Mouse (Mus musculus): ENCODE data around the gene Asap3. TPM values are rescaled to one million over a fixed set of nuclear protein-coding genes. Genes with fewer than 3 reads are reported as not detected.

Asap3 gene
- polyA plus RNA-seq, 1 experiment from 2014 or later: 6.0 TPM

- H3K4me1 ChIP-seq: peaks cover 21% of the 10 kb centered on the region
- WGBS: 4% methylated on average over 6 of the region's 6 CpGs
- H3K9me3 ChIP-seq (replicated peaks): no peaks in the 10 kb centered on the region
- H3K36me3 ChIP-seq: no peaks in the 10 kb centered on the region
- peak overlapping the region; percentile 96 for H3K4me2 ChIP-seq
- peak overlapping the region; percentile 61 for H3K4me3 ChIP-seq (replicated peaks)
- ATAC-seq (replicated peaks; ENCODE audit: low FRiP score): no peak
- H3K27ac ChIP-seq: no peak overlapping the region
- H3K9ac ChIP-seq: peak overlapping the region; percentile 36
- peaks cover 8% of the 10 kb centered on the region; the same call in 1 of the 2 replicates for H3K27me3 ChIP-seq
These were observed 778 bp downstream of the Asap3 start for GRCm38 (mm10) chr4:136206943-136207342.

DNA sequence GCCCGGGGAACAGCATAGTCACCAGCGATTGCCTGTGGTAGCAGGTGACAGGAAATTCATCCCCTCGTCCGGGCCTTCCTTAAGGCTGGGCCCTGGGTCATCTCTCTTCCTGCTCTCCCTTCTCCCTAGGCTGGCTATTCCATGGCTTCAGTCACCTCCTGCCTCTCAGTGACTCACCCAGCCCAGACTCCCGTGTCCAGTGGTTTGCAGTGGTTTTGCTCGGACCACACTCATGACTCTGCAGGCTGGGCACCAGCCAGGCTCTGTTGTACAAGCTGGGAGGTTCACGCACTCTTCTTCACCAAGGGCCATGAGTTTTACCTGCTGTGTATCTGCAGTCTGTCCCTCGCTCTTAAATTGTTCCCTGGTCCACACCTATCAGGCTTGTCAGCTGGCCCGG is 4.8 kb downstream of the Asap3 start:
- Histone ChIP-seq H3K4me3 (replicated peaks) (no peak overlapping the region), H3K9ac (no peak overlapping the region), H3K9me3 (replicated peaks) (no peaks in the 10 kb centered on the region), H3K4me1 (peaks cover 21% of the 10 kb centered on the region), H3K27ac (no peak overlapping the region), H3K27me3 (peaks cover 5% of the 10 kb centered on the region; the same call in 1 of the 2 replicates), H3K36me3 (no peaks in the 10 kb centered on the region), H3K4me2 (no peak overlapping the region)
- WGBS: 76% methylated on average over 9 of the region's 9 CpGs
- no peak for ATAC-seq (replicated peaks; ENCODE audit: low FRiP score)

- Histone ChIP-seq H3K27ac (peak overlapping the region; percentile 56; the same call in 1 of the 2 replicates), H3K27me3 (no peaks in the 10 kb centered on the region), H3K9ac (no peak overlapping the region), H3K4me2 (no peak overlapping the region), H3K4me1 (peaks cover 14% of the 10 kb centered on the region), H3K9me3 (replicated peaks) (no peaks in the 10 kb centered on the region), H3K36me3 (no peaks in the 10 kb centered on the region), H3K4me3 (replicated peaks) (no peak overlapping the region)
- 52% methylated on average over 7 of the region's 7 CpGs for WGBS
- no peak for ATAC-seq (replicated peaks; ENCODE audit: low FRiP score)
These were observed 7.5 kb downstream of the Asap3 start for GRCm38 (mm10) chr4:136213629-136214028.

GRCm38 (mm10) chr4:136214828-136215227 is 8.7 kb downstream of the Asap3 start:
- H3K27me3 ChIP-seq: no peaks in the 10 kb centered on the region
- WGBS: 88% methylated on average over 8 of the region's 8 CpGs
- no peak overlapping the region for H3K9ac ChIP-seq
- no peak overlapping the region for H3K4me3 ChIP-seq (replicated peaks)
- no peak overlapping the region for H3K4me2 ChIP-seq
- no peak for ATAC-seq (replicated peaks; ENCODE audit: low FRiP score)
- H3K36me3 ChIP-seq: no peaks in the 10 kb centered on the region
- H3K4me1 ChIP-seq: peaks cover 24% of the 10 kb centered on the region
- H3K9me3 ChIP-seq (replicated peaks): no peaks in the 10 kb centered on the region
- no peak overlapping the region for H3K27ac ChIP-seq

GRCm38 (mm10) chr4:136215576-136215975 is 9.4 kb downstream of the Asap3 start:
- no peak overlapping the region for H3K4me3 ChIP-seq (replicated peaks)
- H3K27ac ChIP-seq: no peak overlapping the region
- H3K4me2 ChIP-seq: no peak overlapping the region
- ATAC-seq (replicated peaks; ENCODE audit: low FRiP score): no peak
- no peaks in the 10 kb centered on the region for H3K27me3 ChIP-seq
- no peaks in the 10 kb centered on the region for H3K9me3 ChIP-seq (replicated peaks)
- WGBS: 92% methylated on average over 8 of the region's 8 CpGs
- H3K36me3 ChIP-seq: no peaks in the 10 kb centered on the region
- no peak overlapping the region for H3K9ac ChIP-seq
- H3K4me1 ChIP-seq: peaks cover 32% of the 10 kb centered on the region

DNA sequence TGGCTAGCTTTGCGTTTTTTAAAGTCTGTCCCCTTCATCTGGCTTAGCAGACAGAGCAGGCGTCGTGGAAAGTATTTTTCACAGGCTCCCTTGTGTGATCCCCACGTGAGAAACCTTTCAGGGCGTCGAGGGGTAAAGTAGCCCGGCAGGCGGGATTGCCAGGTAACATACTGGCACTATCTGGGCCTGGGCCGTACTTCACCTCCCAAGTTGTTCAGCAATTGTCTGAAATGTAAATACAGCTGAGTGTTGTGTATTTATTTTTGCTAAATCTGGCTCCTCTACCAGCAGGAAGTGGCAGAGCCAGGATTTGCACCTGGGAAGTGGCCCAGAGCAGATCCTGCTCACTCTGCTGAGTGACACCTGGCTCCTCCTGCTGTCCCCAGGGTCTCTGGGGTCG is 10.9 kb downstream of the Asap3 start:
- Histone ChIP-seq H3K9me3 (replicated peaks) (no peaks in the 10 kb centered on the region), H3K4me3 (replicated peaks) (no peak overlapping the region), H3K4me1 (peaks cover 39% of the 10 kb centered on the region), H3K9ac (no peak overlapping the region), H3K27ac (no peak overlapping the region), H3K27me3 (no peaks in the 10 kb centered on the region), H3K4me2 (no peak overlapping the region), H3K36me3 (no peaks in the 10 kb centered on the region)
- WGBS: 63% methylated on average over 10 of the region's 10 CpGs
- ATAC-seq (replicated peaks; ENCODE audit: low FRiP score): no peak

- WGBS: 14% methylated on average over 18 of the region's 18 CpGs
- H3K4me3 ChIP-seq (replicated peaks): peak overlapping the region; percentile 1; the same call in 1 of the 2 replicates
- H3K9ac ChIP-seq: no peak overlapping the region
- no peaks in the 10 kb centered on the region for H3K27me3 ChIP-seq
- ATAC-seq (replicated peaks; ENCODE audit: low FRiP score): peak; percentile 59
- H3K36me3 ChIP-seq: no peaks in the 10 kb centered on the region
- H3K27ac ChIP-seq: peak overlapping the region; percentile 20
- no peaks in the 10 kb centered on the region for H3K9me3 ChIP-seq (replicated peaks)
- peaks cover 33% of the 10 kb centered on the region for H3K4me1 ChIP-seq
- H3K4me2 ChIP-seq: peak overlapping the region; percentile 33
These were observed 12.5 kb downstream of the Asap3 start for GRCm38 (mm10) chr4:136218595-136219214.

DNA sequence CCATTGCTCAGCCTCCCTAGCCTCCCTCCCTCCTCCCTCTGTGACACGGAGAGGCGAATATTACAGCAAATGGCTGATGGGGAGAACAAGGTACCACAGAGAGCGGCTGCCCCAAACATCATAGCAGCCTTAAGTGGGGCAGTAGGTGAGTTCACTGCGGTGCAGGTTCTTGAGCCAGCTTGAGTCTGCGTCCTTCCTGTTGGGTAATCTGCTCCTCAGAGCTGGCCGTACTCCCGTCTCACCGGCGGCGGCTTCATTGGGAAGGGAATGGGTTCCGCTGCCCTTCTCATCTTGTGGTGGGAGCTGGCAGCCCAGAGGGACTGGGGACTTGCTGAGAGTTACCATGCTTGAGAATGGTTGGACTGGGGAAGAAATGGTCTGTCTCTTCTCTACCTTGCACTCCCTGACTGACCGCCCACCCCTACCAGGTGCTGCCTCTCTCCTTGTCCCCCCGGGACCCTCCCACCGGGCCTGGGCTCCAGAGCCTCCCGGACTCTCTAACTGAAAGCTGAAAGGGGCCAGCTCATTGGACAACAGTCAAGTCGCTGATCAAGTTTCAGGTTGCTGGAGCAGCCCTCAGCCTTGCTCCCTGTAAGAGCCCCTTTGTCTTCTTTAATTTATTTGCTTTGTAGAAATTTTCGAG is 14.1 kb downstream of the Asap3 start:
- Histone ChIP-seq H3K36me3 (no peaks in the 10 kb centered on the region), H3K4me1 (peaks cover 37% of the 10 kb centered on the region), H3K27me3 (no peaks in the 10 kb centered on the region), H3K9me3 (replicated peaks) (no peaks in the 10 kb centered on the region), H3K9ac (0 out of 2 replicates have a peak overlapping the region, but pooled peaks have one; percentile 1), H3K27ac (peak overlapping the region; percentile 14; the same call in 1 of the 2 replicates), H3K4me2 (peak overlapping the region; percentile 56), H3K4me3 (replicated peaks) (peak overlapping the region; percentile 23)
- peak; percentile 69 for ATAC-seq (replicated peaks; ENCODE audit: low FRiP score)
- WGBS: 7% methylated on average over 17 of the region's 17 CpGs

- H3K9me3 ChIP-seq (replicated peaks): no peaks in the 10 kb centered on the region
- no peak overlapping the region for H3K27ac ChIP-seq
- H3K4me1 ChIP-seq: peaks cover 30% of the 10 kb centered on the region
- H3K36me3 ChIP-seq: no peaks in the 10 kb centered on the region
- no peak overlapping the region for H3K4me2 ChIP-seq
- no peak overlapping the region for H3K9ac ChIP-seq
- no peaks in the 10 kb centered on the region for H3K27me3 ChIP-seq
- 68% methylated on average over 13 of the region's 13 CpGs for WGBS
- ATAC-seq (replicated peaks; ENCODE audit: low FRiP score): no peak
- H3K4me3 ChIP-seq (replicated peaks): no peak overlapping the region
These were observed 17.5 kb downstream of the Asap3 start for GRCm38 (mm10) chr4:136223549-136224239.

DNA sequence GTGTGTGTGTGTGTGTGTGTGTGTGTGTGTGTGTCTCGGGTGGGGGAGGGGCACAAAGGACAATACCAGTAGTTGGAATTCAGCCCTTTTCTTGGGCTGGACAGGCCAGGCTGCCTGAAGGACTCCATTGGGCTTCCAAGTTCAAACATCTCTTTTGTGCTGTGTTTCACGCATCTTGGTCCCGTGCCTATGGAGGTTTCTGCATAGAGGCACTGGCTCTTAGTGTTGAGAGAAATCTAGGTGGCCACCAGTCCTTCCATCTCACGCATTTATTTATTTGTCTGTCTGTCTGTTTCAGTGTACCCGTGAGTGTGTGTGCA is 18.0 kb downstream of the Asap3 start:
- WGBS: 67% methylated on average over 5 of the region's 5 CpGs
- Histone ChIP-seq H3K4me2 (no peak overlapping the region), H3K9me3 (replicated peaks) (no peaks in the 10 kb centered on the region), H3K9ac (no peak overlapping the region), H3K36me3 (no peaks in the 10 kb centered on the region), H3K27ac (no peak overlapping the region), H3K4me3 (replicated peaks) (no peak overlapping the region), H3K27me3 (no peaks in the 10 kb centered on the region), H3K4me1 (peaks cover 25% of the 10 kb centered on the region)
- no peak for ATAC-seq (replicated peaks; ENCODE audit: low FRiP score)

DNA sequence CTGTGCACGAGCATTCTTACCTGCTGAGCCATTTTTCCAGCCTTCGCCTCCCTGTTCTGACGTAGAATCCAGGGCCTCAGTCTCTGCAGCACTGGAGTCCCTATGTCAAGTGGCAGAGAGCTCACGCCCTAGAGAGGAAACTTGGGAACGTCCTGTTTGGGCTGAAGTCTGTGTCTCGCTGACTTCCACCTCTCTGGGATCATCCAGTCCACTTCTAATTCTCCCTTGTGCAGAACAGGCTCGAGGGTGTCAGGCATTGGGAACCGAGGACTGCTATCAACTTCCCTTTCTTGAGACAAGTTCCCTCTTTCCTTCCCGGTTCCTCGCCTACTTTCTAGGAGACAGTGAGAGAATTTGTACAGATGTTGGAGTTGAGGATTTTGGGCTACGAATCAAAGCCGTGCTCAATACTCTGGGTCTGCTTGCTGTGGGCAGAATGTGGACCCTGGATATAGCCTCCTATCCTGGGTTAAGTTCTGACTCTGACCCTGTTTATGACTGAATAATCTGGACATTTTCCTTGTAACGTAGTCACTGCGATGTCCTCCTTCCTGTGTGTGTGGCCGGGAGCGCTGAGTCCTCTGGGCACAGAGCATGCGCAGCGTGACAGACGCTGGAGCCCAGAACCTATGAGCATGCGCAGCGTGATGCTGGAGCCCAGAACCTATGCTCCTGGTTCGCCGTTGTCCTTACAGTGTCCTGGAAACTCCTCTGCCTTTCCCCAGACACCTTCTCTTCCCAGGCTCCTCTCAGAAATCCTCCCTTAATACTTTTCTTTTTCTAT is 18.7 kb downstream of the Asap3 start:
- Histone ChIP-seq H3K4me1 (peaks cover 20% of the 10 kb centered on the region), H3K36me3 (no peaks in the 10 kb centered on the region), H3K27me3 (no peaks in the 10 kb centered on the region), H3K4me2 (no peak overlapping the region), H3K4me3 (replicated peaks) (no peak overlapping the region), H3K9me3 (replicated peaks) (no peaks in the 10 kb centered on the region), H3K27ac (no peak overlapping the region), H3K9ac (no peak overlapping the region)
- ATAC-seq (replicated peaks; ENCODE audit: low FRiP score): no peak
- WGBS: 80% methylated on average over 23 of the region's 23 CpGs

DNA sequence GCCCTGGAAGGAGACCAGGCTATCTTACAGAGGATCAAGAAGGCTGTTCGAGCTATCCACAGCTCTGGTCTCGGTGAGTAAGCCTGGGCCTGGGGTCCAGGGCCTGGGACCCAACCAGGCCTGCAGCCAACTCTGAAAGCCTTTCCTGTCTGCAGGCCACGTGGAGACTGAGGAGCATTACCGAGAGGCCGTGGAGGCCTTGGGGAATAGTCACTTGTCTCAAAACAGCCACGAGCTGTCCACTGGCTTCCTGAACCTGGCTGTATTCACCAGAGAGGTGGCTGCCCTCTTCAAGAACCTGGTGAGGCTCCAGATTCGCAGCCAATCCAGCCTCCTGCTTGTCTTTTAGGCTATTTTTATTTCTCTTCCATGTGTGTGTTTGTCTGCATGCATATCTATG is 21.2 kb downstream of the Asap3 start:
- H3K4me1 ChIP-seq: 0 out of 2 replicates have a peak, but pooled peaks cover 6% of the 10 kb centered on the region
- H3K27ac ChIP-seq: no peak overlapping the region
- 63% methylated on average over 7 of the region's 7 CpGs for WGBS
- no peak overlapping the region for H3K4me3 ChIP-seq (replicated peaks)
- H3K4me2 ChIP-seq: no peak overlapping the region
- H3K27me3 ChIP-seq: no peaks in the 10 kb centered on the region
- no peak overlapping the region for H3K9ac ChIP-seq
- H3K9me3 ChIP-seq (replicated peaks): no peaks in the 10 kb centered on the region
- ATAC-seq (replicated peaks; ENCODE audit: low FRiP score): no peak
- no peaks in the 10 kb centered on the region for H3K36me3 ChIP-seq

Data from kidney, embryonic 15.5 days (tissue).